Mouse (Mus musculus) lung, embryonic 14.5 days (tissue): ENCODE measurements around the gene Dpp9. TPM values are rescaled to one million over a fixed set of nuclear protein-coding genes. Genes with fewer than 3 reads are reported as not detected.
"Not testable (repeated sequence)": the region's sequence is repeated elsewhere in the genome, so short reads cannot be mapped to it uniquely, and the experiment has no call there.

Source experiments
- ATAC-seq: fragments of 200-750 bp; cut with Nextera tagmentation; 2 replicates; pipeline ENCODE4 v1.8.0; 2017; ENCODE audit warnings: mild to moderate bottlenecking, moderate TSS enrichment, moderate library complexity; ENCODE audit not compliant: insufficient read depth
- DNase-seq: peaks from one replicate; pipeline ENCODE4 v3.0.0-alpha.2; 2015
- H3K27ac ChIP-seq: fragments of 300-500 bp; sonication (generic); 2 replicates; pipeline ENCODE4 v1.5.1; 2014; ENCODE audit warnings: low read depth, mild to moderate bottlenecking, moderate library complexity
- H3K27me3 ChIP-seq: fragments of 300-500 bp; sonication (generic); 2 replicates; pipeline ENCODE4 v1.6.1; 2014; ENCODE audit warnings: low read length, control low read depth; ENCODE audit not compliant: insufficient read depth
- H3K36me3 ChIP-seq: fragments of 300-500 bp; sonication (generic); 2 replicates; pipeline ENCODE4 v1.6.1; 2014; ENCODE audit warnings: control low read depth; ENCODE audit not compliant: insufficient read depth
- H3K4me1 ChIP-seq: fragments of 300-500 bp; sonication (generic); 2 replicates; pipeline ENCODE4 v1.6.1; 2014; ENCODE audit warnings: antibody characterized with exemption, control low read depth; ENCODE audit not compliant: insufficient read depth
- H3K4me2 ChIP-seq: fragments of 300-500 bp; sonication (generic); 2 replicates; pipeline ENCODE4 v1.6.1; 2014; ENCODE audit warnings: mild to moderate bottlenecking
- H3K4me3 ChIP-seq: fragments of 300-500 bp; sonication (generic); 2 replicates; pipeline ENCODE4 v1.5.1; 2014; ENCODE audit warnings: low read depth, low read length
- H3K9ac ChIP-seq: fragments of 300-500 bp; sonication (generic); 2 replicates; pipeline ENCODE4 v1.6.1; 2014
- H3K9me3 ChIP-seq: fragments of 300-500 bp; sonication (generic); 2 replicates; pipeline ENCODE4 v1.6.1; 2016; ENCODE audit warnings: low read depth, low read length, control low read depth
- CTCF ChIP-seq: IDR thresholded peaks from 2 replicates; pipeline ENCODE4 v1.5.1; 2016; ENCODE audit warnings: antibody characterized with exemption, low read depth
- WGBS: fragments of 180-500 bp; shearing (Covaris S2); extraction: QIAGEN DNeasy Blood & Tissue Kit; methylation state at CpG from one replicate; pipeline ENCODE4 v1.1.7; 2014; 5-methylcytosine and 5-hydroxymethylcytosine counted together
- polyA plus RNA-seq: library from polyadenylated mRNA; unstranded; fragments of >200 nt; fragmentation: Nextera tagmentation; extraction: Ambion mirVana; gene quantifications from 2 replicates; pipeline ENCODE4 v1.2.1, GENCODE M21; 2014

Dpp9 gene
- polyA plus RNA-seq, 1 experiment from 2014 or later: 41.3 TPM

- peaks cover 4% of the 10 kb centered on the region for H3K4me1 ChIP-seq
- no peak for ATAC-seq
- TF ChIP-seq CTCF: no peak
- H3K27me3 ChIP-seq: no peaks in the 10 kb centered on the region
- no peaks in the 10 kb centered on the region for H3K9me3 ChIP-seq
- H3K9ac ChIP-seq: no peak overlapping the region; the same call in 1 of the 2 replicates
- peaks cover 54% of the 10 kb centered on the region for H3K36me3 ChIP-seq
- 88% methylated on average over 10 of the region's 10 CpGs for whole genome bisulfite sequencing
- DNase-seq: no peak
- peak overlapping the region; percentile 1; the same call in 1 of the 2 replicates for H3K4me2 ChIP-seq
- H3K27ac ChIP-seq: no peak overlapping the region
- H3K4me3 ChIP-seq: no peak overlapping the region
Measured at GRCm38 (mm10) chr17:56259301-56260037, 40.8 kb upstream of the Dpp9 start.

GRCm38 (mm10) chr17:56258812-56259211, 40.1 kb upstream of the Dpp9 start:
- Histone ChIP-seq H3K36me3 (peaks cover 53% of the 10 kb centered on the region), H3K4me2 (peak overlapping the region; percentile 1; the same call in 1 of the 2 replicates)
- not testable (repeated sequence) for ATAC-seq, H3K9me3 ChIP-seq, H3K9ac ChIP-seq, H3K4me1 ChIP-seq, H3K27me3 ChIP-seq, H3K4me3 ChIP-seq, DNase-seq, H3K27ac ChIP-seq
- 50% methylated on average over 2 of the region's 2 CpGs for WGBS

GRCm38 (mm10) chr17:56258269-56258668, 39.6 kb upstream of the Dpp9 start:
- not testable (repeated sequence) for H3K27me3 ChIP-seq, H3K9me3 ChIP-seq, DNase-seq, H3K9ac ChIP-seq, H3K27ac ChIP-seq, H3K4me1 ChIP-seq, H3K4me3 ChIP-seq, ATAC-seq
- 91% methylated on average over 19 of the region's 19 CpGs for WGBS
- Histone ChIP-seq H3K36me3 (peaks cover 52% of the 10 kb centered on the region), H3K4me2 (peak overlapping the region; percentile 90; the same call in 1 of the 2 replicates)

- peak overlapping the region; percentile 56 for H3K9ac ChIP-seq
- no peak overlapping the region for H3K27ac ChIP-seq
- ATAC-seq: no peak
- no peak for TF ChIP-seq CTCF
- peak overlapping the region; percentile 64 for H3K4me3 ChIP-seq
- H3K9me3 ChIP-seq: no peaks in the 10 kb centered on the region
- no peaks in the 10 kb centered on the region for H3K27me3 ChIP-seq
- H3K4me1 ChIP-seq: peaks cover 4% of the 10 kb centered on the region
- H3K4me2 ChIP-seq: peak overlapping the region; percentile 90
- peaks cover 43% of the 10 kb centered on the region for H3K36me3 ChIP-seq
- no peak for DNase-seq
- WGBS: 9% methylated on average over 47 of the region's 58 CpGs
Measured at GRCm38 (mm10) chr17:56257181-56257894, 38.6 kb upstream of the Dpp9 start.

- peak; percentile 94 for ATAC-seq
- no peaks in the 10 kb centered on the region for H3K9me3 ChIP-seq
- under 1% methylated on average over 28 of the region's 28 CpGs for WGBS
- no peaks in the 10 kb centered on the region for H3K27me3 ChIP-seq
- peak within 1 kb of the TSS; percentile 64 for H3K4me3 ChIP-seq
- peaks cover 33% of the 10 kb centered on the region for H3K36me3 ChIP-seq
- peak within 1 kb of the TSS; percentile 95 for H3K27ac ChIP-seq
- peak; percentile 99 for DNase-seq
- H3K4me2 ChIP-seq: peak within 1 kb of the TSS; percentile 90
- TF ChIP-seq CTCF: no peak
- H3K4me1 ChIP-seq: peaks cover 4% of the 10 kb centered on the region
- H3K9ac ChIP-seq: peak within 1 kb of the TSS; percentile 56
Measured at GRCm38 (mm10) chr17:56256239-56256881, 37.7 kb upstream of the Dpp9 start, which contains the start of gene Fem1a. Gene Fem1a, plus strand, starts transcription at chr17:56256810.

GRCm38 (mm10) chr17:56255863-56256238, 37.1 kb upstream of the Dpp9 start:
- H3K27me3 ChIP-seq: no peaks in the 10 kb centered on the region
- TF ChIP-seq CTCF: peak; percentile 97
- no peaks in the 10 kb centered on the region for H3K9me3 ChIP-seq
- H3K36me3 ChIP-seq: peaks cover 28% of the 10 kb centered on the region
- under 1% methylated on average over 32 of the region's 32 CpGs for WGBS
- peak overlapping the region; percentile 64 for H3K4me3 ChIP-seq
- peak; percentile 93 for ATAC-seq
- peak overlapping the region; percentile 95 for H3K27ac ChIP-seq
- peak; percentile 100 for DNase-seq
- H3K4me1 ChIP-seq: peaks cover 4% of the 10 kb centered on the region
- H3K9ac ChIP-seq: peak overlapping the region; percentile 52
- H3K4me2 ChIP-seq: peak overlapping the region; percentile 90

GRCm38 (mm10) chr17:56255429-56255828, 36.7 kb upstream of the Dpp9 start:
- Histone ChIP-seq H3K27me3 (no peaks in the 10 kb centered on the region), H3K4me3 (no peak overlapping the region), H3K9ac (no peak overlapping the region), H3K36me3 (peaks cover 24% of the 10 kb centered on the region), H3K4me1 (peaks cover 4% of the 10 kb centered on the region), H3K9me3 (no peaks in the 10 kb centered on the region), H3K27ac (peak overlapping the region; percentile 9; the same call in 1 of the 2 replicates), H3K4me2 (peak overlapping the region; percentile 90)
- DNase-seq (peak; percentile 74), ATAC-seq (peak; percentile 2; the same call in 1 of the 2 replicates)
- peak; percentile 11; the same call in 1 of the 2 replicates for TF ChIP-seq CTCF
- WGBS: 14% methylated on average over 9 of the region's 9 CpGs
